Mouse (Mus musculus): ENCODE data around the gene Rnaseh2a. TPM values are rescaled to one million over a fixed set of nuclear protein-coding genes. Genes with fewer than 3 reads are reported as not detected.

Gene Rnaseh2a
- polyA plus RNA-seq, 1 experiment, result 88.1 TPM

DNA sequence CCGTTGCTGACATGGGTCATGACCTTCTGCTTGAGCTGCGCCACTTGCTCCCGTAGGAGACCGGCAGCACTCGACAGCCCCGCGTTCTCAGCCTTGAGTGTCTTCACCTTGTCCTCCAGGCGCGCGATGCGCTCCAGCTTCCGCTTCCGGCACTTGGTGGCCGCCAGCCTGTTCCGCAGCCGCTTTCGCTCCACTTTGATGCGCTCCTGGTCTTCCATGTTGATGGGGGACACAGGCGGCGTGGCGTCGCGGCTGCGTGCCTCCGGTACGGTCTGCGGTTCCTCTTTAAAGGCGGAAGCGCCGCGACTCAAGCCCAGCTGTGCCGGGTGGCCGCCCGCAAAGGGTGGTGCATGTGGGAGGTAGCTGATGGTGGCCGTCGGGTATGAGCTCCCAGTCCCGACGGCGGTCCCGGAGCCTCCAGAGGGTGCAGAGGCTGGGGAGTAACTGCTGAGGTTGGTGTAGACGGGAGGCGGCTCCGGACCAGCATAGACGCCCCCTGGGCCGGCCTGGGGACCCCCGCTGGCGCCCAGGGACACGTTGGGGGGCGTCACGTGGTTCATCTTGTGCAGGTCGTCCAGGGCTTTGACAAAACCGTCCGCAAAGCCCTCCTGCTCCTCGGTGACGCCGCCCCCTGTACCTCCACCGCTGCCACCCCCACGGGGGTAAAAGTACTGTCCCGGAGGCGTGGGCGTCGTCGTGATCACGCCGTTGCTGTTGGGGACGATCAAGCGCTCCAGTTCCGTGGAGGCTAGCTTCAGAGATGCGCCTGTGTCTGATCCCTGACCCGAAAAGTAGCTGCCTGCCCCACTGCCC is 8.1 kb upstream of the Rnaseh2a start:
- Histone ChIP-seq H3K9ac (ENCODE audit: low read depth, poor library complexity, severe bottlenecking) (peak overlapping the region; percentile 94), H3K9me3 (replicated peaks; ENCODE audit: control insufficient read depth, insufficient read depth, low read length, poor library complexity, severe bottlenecking) (no peaks in the 10 kb centered on the region), H3K27ac (ENCODE audit: insufficient read depth, low read length) (peak overlapping the region; percentile 64; the same call in 1 of the 2 replicates), H3K4me3 (ENCODE audit: low read depth, low read length) (peak overlapping the region; percentile 90), H3K4me1 (ENCODE audit: control insufficient read depth, insufficient read depth, low read length) (peaks cover 2% of the 10 kb centered on the region), H3K36me3 (ENCODE audit: control insufficient read depth, insufficient read depth, low read length, poor library complexity, severe bottlenecking) (peaks cover 8% of the 10 kb centered on the region; the same call in 1 of the 2 replicates), H3K27me3 (ENCODE audit: control insufficient read depth, insufficient read depth, low read length, poor library complexity, severe bottlenecking) (no peaks in the 10 kb centered on the region)
- no peak for TF ChIP-seq POLR2A (IDR thresholded peaks at IDR 0.05; ENCODE audit: insufficient read depth, low read length)
- peak; percentile 50; the same call in 1 of the 2 replicates for TF ChIP-seq EP300 (IDR thresholded peaks at IDR 0.05; ENCODE audit: insufficient read depth, low read depth, low read length)

DNA sequence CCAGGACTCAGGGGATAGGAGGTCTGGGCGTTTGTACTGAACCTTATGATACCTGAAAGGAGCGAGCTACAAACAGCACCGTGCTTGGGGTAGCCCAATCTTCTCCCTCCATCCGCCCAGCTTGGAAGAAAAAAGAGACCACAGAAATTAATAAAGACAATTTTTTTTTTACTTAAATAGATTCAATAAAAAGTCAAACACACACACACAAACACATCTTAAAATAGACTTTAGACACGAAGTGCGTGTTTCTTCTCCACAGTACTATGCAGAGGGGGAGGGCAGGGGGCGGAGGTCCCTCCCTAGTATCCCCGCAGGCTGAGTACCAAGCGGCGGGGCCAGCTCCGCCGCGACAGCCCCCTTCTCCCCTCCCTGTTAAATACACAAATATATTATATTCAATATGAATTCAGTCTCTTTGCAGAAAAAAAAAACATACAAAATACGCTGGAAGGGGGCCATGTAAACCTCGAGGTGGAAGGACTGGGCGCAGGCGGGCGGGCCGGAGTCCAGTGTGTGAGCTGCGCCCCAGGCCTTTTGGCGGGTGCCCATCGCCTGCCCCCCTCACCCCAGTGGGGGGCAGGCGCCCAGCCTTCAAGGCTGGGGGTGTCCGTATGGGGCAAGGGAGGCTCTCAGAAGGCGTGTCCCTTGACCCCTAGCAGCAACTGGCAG is 7.3 kb upstream of the Rnaseh2a start:
- Histone ChIP-seq H3K27ac (ENCODE audit: insufficient read depth, low read length) (peak overlapping the region; percentile 64), H3K4me3 (ENCODE audit: low read depth, low read length) (peak overlapping the region; percentile 90), H3K4me1 (ENCODE audit: control insufficient read depth, insufficient read depth, low read length) (peaks cover 2% of the 10 kb centered on the region), H3K27me3 (ENCODE audit: control insufficient read depth, insufficient read depth, low read length, poor library complexity, severe bottlenecking) (no peaks in the 10 kb centered on the region), H3K9me3 (replicated peaks; ENCODE audit: control insufficient read depth, insufficient read depth, low read length, poor library complexity, severe bottlenecking) (no peaks in the 10 kb centered on the region), H3K9ac (ENCODE audit: low read depth, poor library complexity, severe bottlenecking) (peak overlapping the region; percentile 94), H3K36me3 (ENCODE audit: control insufficient read depth, insufficient read depth, low read length, poor library complexity, severe bottlenecking) (peaks cover 10% of the 10 kb centered on the region)
- TF ChIP-seq POLR2A (IDR thresholded peaks at IDR 0.05; ENCODE audit: insufficient read depth, low read length) (peak; percentile 80), CTCF (IDR thresholded peaks at IDR 0.05; ENCODE audit: low read depth, low read length) (no peak)

DNA sequence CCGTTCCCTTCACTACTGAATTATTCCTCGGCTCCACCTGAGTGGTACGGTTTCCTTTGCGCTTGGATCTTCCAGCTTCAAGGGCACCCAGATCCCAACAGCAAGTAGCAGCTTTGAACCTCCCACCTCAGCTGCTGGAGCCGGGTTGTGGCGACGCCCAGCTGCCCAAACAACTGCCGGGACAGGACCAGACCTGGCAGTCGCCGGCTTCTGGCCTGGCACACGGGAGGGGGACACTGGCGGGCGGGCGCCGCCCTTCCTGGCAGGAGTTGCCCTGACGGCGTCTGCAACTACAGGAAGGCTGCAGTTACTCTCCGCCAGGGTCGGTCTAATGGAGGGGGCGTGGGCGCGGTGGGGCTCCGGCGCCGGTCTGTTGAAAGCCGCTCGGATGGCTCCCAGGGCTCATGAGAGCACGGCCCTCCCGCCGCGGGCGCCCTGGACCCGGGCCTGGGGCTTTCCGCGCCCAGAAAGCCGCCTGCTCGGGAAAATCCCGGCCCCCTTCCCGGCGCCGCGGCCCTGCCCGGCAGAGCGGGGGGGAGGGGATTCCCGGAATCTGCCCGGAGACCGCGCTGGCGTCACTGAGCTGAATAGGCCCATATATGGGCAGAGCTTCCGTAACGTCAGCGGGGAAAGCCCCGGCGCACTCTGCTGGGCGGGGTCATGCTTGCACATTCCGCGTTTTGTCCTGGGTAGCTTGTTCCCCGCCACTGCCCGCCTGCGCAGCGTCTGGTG is 6.6 kb upstream of the Rnaseh2a start:
- peaks cover 17% of the 10 kb centered on the region for H3K36me3 ChIP-seq (ENCODE audit: control insufficient read depth, insufficient read depth, low read length, poor library complexity, severe bottlenecking)
- H3K9me3 ChIP-seq (replicated peaks; ENCODE audit: control insufficient read depth, insufficient read depth, low read length, poor library complexity, severe bottlenecking), result no peaks in the 10 kb centered on the region
- no peaks in the 10 kb centered on the region for H3K27me3 ChIP-seq (ENCODE audit: control insufficient read depth, insufficient read depth, low read length, poor library complexity, severe bottlenecking)
- H3K9ac ChIP-seq (ENCODE audit: low read depth, poor library complexity, severe bottlenecking), result peak overlapping the region; percentile 94
- TF ChIP-seq POLR2A (IDR thresholded peaks at IDR 0.05; ENCODE audit: insufficient read depth, low read length) (no peak), EP300 (IDR thresholded peaks at IDR 0.05; ENCODE audit: insufficient read depth, low read depth, low read length) (peak; percentile 74), CTCF (IDR thresholded peaks at IDR 0.05; ENCODE audit: low read depth, low read length) (no peak)
- H3K4me1 ChIP-seq (ENCODE audit: control insufficient read depth, insufficient read depth, low read length), result peaks cover 2% of the 10 kb centered on the region
- H3K4me3 ChIP-seq (ENCODE audit: low read depth, low read length), result peak overlapping the region; percentile 90
- H3K27ac ChIP-seq (ENCODE audit: insufficient read depth, low read length), result peak overlapping the region; percentile 90

DNA sequence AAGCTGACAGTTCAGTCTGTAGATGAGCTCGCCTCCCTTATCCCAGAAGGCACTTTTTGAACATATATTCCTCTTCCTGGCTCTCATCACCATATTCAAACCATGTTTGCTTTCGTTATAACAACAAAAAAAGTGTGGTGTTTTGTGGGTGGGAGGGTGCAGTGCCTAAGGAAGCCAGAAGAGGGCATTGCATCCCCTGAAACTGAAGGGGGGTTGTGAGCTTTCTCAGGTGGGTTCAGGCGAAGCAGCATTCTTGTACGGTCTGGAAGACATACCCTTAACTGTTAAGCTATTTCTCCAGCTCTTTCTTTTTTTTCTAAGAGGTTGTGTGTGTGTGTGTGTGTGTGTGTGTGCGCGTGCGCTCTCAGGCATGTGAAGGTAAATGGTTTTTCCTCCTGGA is 5.9 kb upstream of the Rnaseh2a start:
- peak overlapping the region; percentile 94 for H3K9ac ChIP-seq (ENCODE audit: low read depth, poor library complexity, severe bottlenecking)
- no peaks in the 10 kb centered on the region for H3K9me3 ChIP-seq (replicated peaks; ENCODE audit: control insufficient read depth, insufficient read depth, low read length, poor library complexity, severe bottlenecking)
- TF ChIP-seq EP300 (IDR thresholded peaks at IDR 0.05; ENCODE audit: insufficient read depth, low read depth, low read length), result 0 out of 2 replicates have a peak, but pooled peaks have one; percentile 36
- TF ChIP-seq CTCF (IDR thresholded peaks at IDR 0.05; ENCODE audit: low read depth, low read length), result peak; percentile 87
- no peak for TF ChIP-seq POLR2A (IDR thresholded peaks at IDR 0.05; ENCODE audit: insufficient read depth, low read length)
- no peaks in the 10 kb centered on the region for H3K27me3 ChIP-seq (ENCODE audit: control insufficient read depth, insufficient read depth, low read length, poor library complexity, severe bottlenecking)
- H3K4me3 ChIP-seq (ENCODE audit: low read depth, low read length), result peak overlapping the region; percentile 66
- H3K36me3 ChIP-seq (ENCODE audit: control insufficient read depth, insufficient read depth, low read length, poor library complexity, severe bottlenecking), result peaks cover 24% of the 10 kb centered on the region
- no peaks in the 10 kb centered on the region for H3K4me1 ChIP-seq (ENCODE audit: control insufficient read depth, insufficient read depth, low read length)
- peak overlapping the region; percentile 90 for H3K27ac ChIP-seq (ENCODE audit: insufficient read depth, low read length)

DNA sequence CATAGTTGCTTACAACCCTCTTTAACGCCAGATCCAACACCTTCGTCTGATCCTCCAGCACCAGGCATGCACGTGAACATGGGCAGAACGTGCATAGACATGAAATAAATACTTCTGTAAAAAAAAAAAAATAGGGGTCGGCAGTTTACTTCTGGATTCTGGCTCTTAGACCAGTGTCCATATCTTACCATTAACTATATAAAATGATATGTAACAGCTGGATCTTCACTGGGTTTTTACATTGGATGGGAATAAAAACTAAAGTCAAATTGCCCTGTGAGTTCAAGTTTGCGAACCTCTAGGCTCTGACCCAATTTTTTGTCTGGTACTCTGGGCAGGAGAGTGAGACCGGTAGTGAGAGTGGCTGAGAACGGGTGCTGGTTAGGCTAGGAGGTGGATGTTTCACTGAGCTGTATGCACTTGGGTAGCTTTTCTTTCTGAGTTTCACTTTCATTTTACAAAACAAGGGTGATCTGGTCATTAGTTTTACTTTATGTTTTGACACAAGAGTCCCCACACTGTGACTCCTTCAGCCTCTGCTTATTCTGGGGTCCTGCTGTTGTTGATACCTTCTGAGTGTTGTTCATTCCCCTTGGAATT is 5.1 kb upstream of the Rnaseh2a start:
- H3K9ac ChIP-seq (ENCODE audit: low read depth, poor library complexity, severe bottlenecking), result no peak overlapping the region
- H3K4me1 ChIP-seq (ENCODE audit: control insufficient read depth, insufficient read depth, low read length), result no peaks in the 10 kb centered on the region
- H3K4me3 ChIP-seq (ENCODE audit: low read depth, low read length), result no peak overlapping the region
- H3K27ac ChIP-seq (ENCODE audit: insufficient read depth, low read length), result peak overlapping the region; percentile 53
- peaks cover 24% of the 10 kb centered on the region for H3K36me3 ChIP-seq (ENCODE audit: control insufficient read depth, insufficient read depth, low read length, poor library complexity, severe bottlenecking)
- no peaks in the 10 kb centered on the region for H3K27me3 ChIP-seq (ENCODE audit: control insufficient read depth, insufficient read depth, low read length, poor library complexity, severe bottlenecking)
- no peaks in the 10 kb centered on the region for H3K9me3 ChIP-seq (replicated peaks; ENCODE audit: control insufficient read depth, insufficient read depth, low read length, poor library complexity, severe bottlenecking)
- no peak for TF ChIP-seq POLR2A (IDR thresholded peaks at IDR 0.05; ENCODE audit: insufficient read depth, low read length)
- no peak for TF ChIP-seq CTCF (IDR thresholded peaks at IDR 0.05; ENCODE audit: low read depth, low read length)
- no peak for TF ChIP-seq EP300 (IDR thresholded peaks at IDR 0.05; ENCODE audit: insufficient read depth, low read depth, low read length)

All from ES-Bruce4 (cell line).